Mouse (Mus musculus) forebrain, embryonic 12.5 days (tissue): ENCODE data around the gene Gm42517. TPM values are rescaled to one million over a fixed set of nuclear protein-coding genes. Genes with fewer than 3 reads are reported as not detected.

Experiments
- ATAC-seq: fragments of 200-750 bp; cut with Nextera tagmentation; 2 replicates; pipeline ENCODE4 v1.8.0; 2017; ENCODE audit warnings: moderate TSS enrichment; ENCODE audit not compliant: low FRiP score
- H3K27ac ChIP-seq: fragments of 300-500 bp; sonication (generic); 2 replicates; pipeline ENCODE4 v1.5.1; 2016; ENCODE audit warnings: mild to moderate bottlenecking
- H3K27me3 ChIP-seq: fragments of 300-500 bp; sonication (generic); 2 replicates; pipeline ENCODE4 v1.6.1; 2016; ENCODE audit warnings: mild to moderate bottlenecking
- H3K36me3 ChIP-seq: fragments of 300-500 bp; sonication (generic); replicated peaks from 2 replicates; pipeline ENCODE4 v1.6.1; 2016; ENCODE audit warnings: mild to moderate bottlenecking
- H3K4me1 ChIP-seq: fragments of 300-500 bp; sonication (generic); 2 replicates; pipeline ENCODE4 v1.6.1; 2016
- H3K4me2 ChIP-seq: fragments of 300-500 bp; sonication (generic); 2 replicates; pipeline ENCODE4 v1.6.1; 2016; ENCODE audit warnings: mild to moderate bottlenecking, moderate library complexity
- H3K4me3 ChIP-seq: fragments of 300-500 bp; sonication (generic); replicated peaks from 2 replicates; pipeline ENCODE4 v1.5.1; 2016; ENCODE audit warnings: mild to moderate bottlenecking
- H3K9ac ChIP-seq: fragments of 300-500 bp; sonication (generic); 2 replicates; pipeline ENCODE4 v1.6.1; 2016; ENCODE audit warnings: mild to moderate bottlenecking
- H3K9me3 ChIP-seq: fragments of 300-500 bp; sonication (generic); 2 replicates; pipeline ENCODE4 v1.6.1; 2016
- WGBS: fragments of 180-500 bp; shearing (Covaris S2); methylation state at CpG from one replicate; pipeline ENCODE4 v1.1.7; 2016; 5-methylcytosine and 5-hydroxymethylcytosine counted together
- polyA plus RNA-seq: library from polyadenylated mRNA; unstranded; fragments of >200 nt; fragmentation: Nextera tagmentation; extraction: Ambion mirVana; gene quantifications from 2 replicates; pipeline ENCODE4 v1.2.1, GENCODE M21; 2016

Gene Gm42517
- polyA plus RNA-seq, 1 experiment from 2014 or later = not detected

- Histone ChIP-seq H3K27me3 (no peaks in the 10 kb centered on the region), H3K36me3 (peaks cover 45% of the 10 kb centered on the region)
These were observed 22.2 kb downstream of the Gm42517 start for GRCm38 (mm10) chr5:108345313-108346071.

GRCm38 (mm10) chr5:108343680-108344170, 24.0 kb downstream of the Gm42517 start:
- Histone ChIP-seq H3K4me3 (no peak overlapping the region), H3K4me1 (no peaks in the 10 kb centered on the region), H3K9ac (no peak overlapping the region), H3K27me3 (no peaks in the 10 kb centered on the region), H3K4me2 (no peak overlapping the region), H3K36me3 (peaks cover 45% of the 10 kb centered on the region), H3K9me3 (no peaks in the 10 kb centered on the region), H3K27ac (no peak overlapping the region)
- no peak for ATAC-seq
- 92% methylated on average over 4 of the region's 4 CpGs for WGBS

More at GRCm38 (mm10) chr5:108345313-108346071, 22.2 kb downstream of the Gm42517 start:
- H3K4me3 ChIP-seq = no peak overlapping the region
- 91% methylated on average over 10 of the region's 10 CpGs for WGBS
- H3K4me2 ChIP-seq = no peak overlapping the region
- no peaks in the 10 kb centered on the region for H3K4me1 ChIP-seq
- H3K9ac ChIP-seq = no peak overlapping the region
- no peaks in the 10 kb centered on the region for H3K9me3 ChIP-seq
- no peak for ATAC-seq
- no peak overlapping the region for H3K27ac ChIP-seq

- no peak overlapping the region for H3K9ac ChIP-seq
- no peaks in the 10 kb centered on the region for H3K9me3 ChIP-seq
- WGBS = 84% methylated on average over 3 of the region's 3 CpGs
- H3K4me2 ChIP-seq = no peak overlapping the region
- no peaks in the 10 kb centered on the region for H3K4me1 ChIP-seq
- H3K27me3 ChIP-seq = no peaks in the 10 kb centered on the region
- H3K4me3 ChIP-seq = no peak overlapping the region
- H3K36me3 ChIP-seq = peaks cover 39% of the 10 kb centered on the region
- no peak overlapping the region for H3K27ac ChIP-seq
- ATAC-seq = no peak
These were observed 29.7 kb downstream of the Gm42517 start for GRCm38 (mm10) chr5:108338049-108338448.

GRCm38 (mm10) chr5:108337385-108337784, 30.3 kb downstream of the Gm42517 start:
- Histone ChIP-seq H3K4me3 (no peak overlapping the region), H3K4me1 (no peaks in the 10 kb centered on the region), H3K9ac (no peak overlapping the region), H3K4me2 (no peak overlapping the region), H3K27me3 (no peaks in the 10 kb centered on the region), H3K36me3 (peaks cover 41% of the 10 kb centered on the region), H3K27ac (no peak overlapping the region), H3K9me3 (no peaks in the 10 kb centered on the region)
- WGBS = 85% methylated on average over 4 of the region's 4 CpGs
- no peak for ATAC-seq

GRCm38 (mm10) chr5:108331051-108331450, 36.7 kb downstream of the Gm42517 start:
- no peak overlapping the region for H3K4me2 ChIP-seq
- H3K36me3 ChIP-seq = peaks cover 42% of the 10 kb centered on the region
- no peak overlapping the region for H3K27ac ChIP-seq
- WGBS = 82% methylated on average over 1 of the region's 1 CpGs
- H3K4me3 ChIP-seq = no peak overlapping the region
- H3K27me3 ChIP-seq = no peaks in the 10 kb centered on the region
- H3K9me3 ChIP-seq = no peaks in the 10 kb centered on the region
- no peaks in the 10 kb centered on the region for H3K4me1 ChIP-seq
- no peak overlapping the region for H3K9ac ChIP-seq
- ATAC-seq = no peak

Other genes with a start within 250 kb of the Gm42517 start
- 26.2 and 29.7 TPM in 2 replicates for gene Tmed5, start 235.3 kb downstream of the Gm42517 start, polyA plus RNA-seq
- 13.1 and 13.4 TPM in 2 replicates for gene Ccdc18, start 235.0 kb downstream of the Gm42517 start, polyA plus RNA-seq
- gene Dr1, start 99.0 kb downstream of the Gm42517 start, polyA plus RNA-seq = 54.1 and 54.3 TPM in 2 replicates
- gene Pigg, start 55.3 kb downstream of the Gm42517 start, polyA plus RNA-seq = 7.3 and 8.3 TPM in 2 replicates
- 0.17 TPM in 1 of 2 replicates, not detected in the other for gene Pde6b, start 20.5 kb upstream of the Gm42517 start, polyA plus RNA-seq
- 430 and 435 TPM in 2 replicates for gene Atp5k, start 66.5 kb upstream of the Gm42517 start, polyA plus RNA-seq
- gene Mfsd7a, start 81.0 kb upstream of the Gm42517 start, polyA plus RNA-seq = 0.10 TPM in 1 of 2 replicates, not detected in the other
- 36.2 and 36.8 TPM in 2 replicates for gene Pcgf3, start 93.3 kb upstream of the Gm42517 start, polyA plus RNA-seq
- 12.3 and 12.5 TPM in 2 replicates for gene Cplx1, start 182.1 kb upstream of the Gm42517 start, polyA plus RNA-seq